Mouse (Mus musculus): Measurements from ENCODE around the gene Tmprss13. TPM values are rescaled to one million over a fixed set of nuclear protein-coding genes. Genes with fewer than 3 reads are reported as not detected.

Gene Tmprss13
- polyA plus RNA-seq, 1 experiment from 2014 or later, result 0.07 TPM

GRCm38 (mm10) chr9:45317635-45318034, 1.3 kb upstream of the Tmprss13 start:
- DNase-seq (no peak), ATAC-seq (ENCODE audit: low FRiP score, low TSS enrichment) (no peak)
- Histone ChIP-seq H3K9me3 (ENCODE audit: control insufficient read depth, low read length) (no peaks in the 10 kb centered on the region), H3K4me2 (ENCODE audit: low read length) (no peak overlapping the region), H3K27me3 (ENCODE audit: control insufficient read depth, insufficient read depth, low read length) (no peaks in the 10 kb centered on the region), H3K9ac (replicated peaks; ENCODE audit: low read length) (no peak overlapping the region), H3K4me3 (replicated peaks; ENCODE audit: low read depth, low read length) (no peak overlapping the region), H3K4me1 (ENCODE audit: control insufficient read depth, insufficient read depth, low read length) (no peaks in the 10 kb centered on the region), H3K27ac (replicated peaks; ENCODE audit: low read depth, low read length) (no peak overlapping the region), H3K36me3 (ENCODE audit: control insufficient read depth, insufficient read depth, low read length) (no peaks in the 10 kb centered on the region)
- 92% methylated on average over 3 of the region's 3 CpGs for WGBS

GRCm38 (mm10) chr9:45321465-45321864, 2.6 kb downstream of the Tmprss13 start:
- Histone ChIP-seq H3K4me3 (replicated peaks; ENCODE audit: low read depth, low read length) (no peak overlapping the region), H3K4me1 (ENCODE audit: control insufficient read depth, insufficient read depth, low read length) (no peaks in the 10 kb centered on the region), H3K27me3 (ENCODE audit: control insufficient read depth, insufficient read depth, low read length) (no peaks in the 10 kb centered on the region), H3K9ac (replicated peaks; ENCODE audit: low read length) (no peak overlapping the region), H3K27ac (replicated peaks; ENCODE audit: low read depth, low read length) (no peak overlapping the region), H3K4me2 (ENCODE audit: low read length) (no peak overlapping the region), H3K9me3 (ENCODE audit: control insufficient read depth, low read length) (no peaks in the 10 kb centered on the region), H3K36me3 (ENCODE audit: control insufficient read depth, insufficient read depth, low read length) (no peaks in the 10 kb centered on the region)
- WGBS, result 80% methylated on average over 6 of the region's 6 CpGs
- ATAC-seq (ENCODE audit: low FRiP score, low TSS enrichment) (no peak), DNase-seq (no peak)

- no peaks in the 10 kb centered on the region for H3K36me3 ChIP-seq (ENCODE audit: control insufficient read depth, insufficient read depth, low read length)
- H3K27me3 ChIP-seq (ENCODE audit: control insufficient read depth, insufficient read depth, low read length), result no peaks in the 10 kb centered on the region
- H3K4me1 ChIP-seq (ENCODE audit: control insufficient read depth, insufficient read depth, low read length), result no peaks in the 10 kb centered on the region
- no peak overlapping the region for H3K9ac ChIP-seq (replicated peaks; ENCODE audit: low read length)
- H3K4me2 ChIP-seq (ENCODE audit: low read length), result no peak overlapping the region
- WGBS, result 85% methylated on average over 4 of the region's 4 CpGs
- H3K4me3 ChIP-seq (replicated peaks; ENCODE audit: low read depth, low read length), result no peak overlapping the region
- H3K9me3 ChIP-seq (ENCODE audit: control insufficient read depth, low read length), result no peaks in the 10 kb centered on the region
- no peak for ATAC-seq (ENCODE audit: low FRiP score, low TSS enrichment)
- H3K27ac ChIP-seq (replicated peaks; ENCODE audit: low read depth, low read length), result no peak overlapping the region
- DNase-seq, result no peak
Measured at GRCm38 (mm10) chr9:45321946-45322430, 3.1 kb downstream of the Tmprss13 start.

GRCm38 (mm10) chr9:45326390-45326789, 7.5 kb downstream of the Tmprss13 start:
- Histone ChIP-seq H3K27me3 (ENCODE audit: control insufficient read depth, insufficient read depth, low read length) (no peaks in the 10 kb centered on the region), H3K4me3 (replicated peaks; ENCODE audit: low read depth, low read length) (no peak overlapping the region), H3K27ac (replicated peaks; ENCODE audit: low read depth, low read length) (no peak overlapping the region), H3K9me3 (ENCODE audit: control insufficient read depth, low read length) (no peaks in the 10 kb centered on the region), H3K9ac (replicated peaks; ENCODE audit: low read length) (no peak overlapping the region), H3K4me1 (ENCODE audit: control insufficient read depth, insufficient read depth, low read length) (no peaks in the 10 kb centered on the region), H3K4me2 (ENCODE audit: low read length) (no peak overlapping the region), H3K36me3 (ENCODE audit: control insufficient read depth, insufficient read depth, low read length) (no peaks in the 10 kb centered on the region)
- ATAC-seq (ENCODE audit: low FRiP score, low TSS enrichment), result no peak
- no peak for DNase-seq
- WGBS, result 93% methylated on average over 9 of the region's 9 CpGs

GRCm38 (mm10) chr9:45328263-45328662, 9.4 kb downstream of the Tmprss13 start:
- 84% methylated on average over 4 of the region's 4 CpGs for WGBS
- H3K27ac ChIP-seq (replicated peaks; ENCODE audit: low read depth, low read length), result no peak overlapping the region
- DNase-seq (no peak), ATAC-seq (ENCODE audit: low FRiP score, low TSS enrichment) (no peak)
- H3K4me3 ChIP-seq (replicated peaks; ENCODE audit: low read depth, low read length), result no peak overlapping the region
- H3K4me2 ChIP-seq (ENCODE audit: low read length), result no peak overlapping the region
- no peak overlapping the region for H3K9ac ChIP-seq (replicated peaks; ENCODE audit: low read length)
- H3K9me3 ChIP-seq (ENCODE audit: control insufficient read depth, low read length), result no peaks in the 10 kb centered on the region
- no peaks in the 10 kb centered on the region for H3K4me1 ChIP-seq (ENCODE audit: control insufficient read depth, insufficient read depth, low read length)
- no peaks in the 10 kb centered on the region for H3K36me3 ChIP-seq (ENCODE audit: control insufficient read depth, insufficient read depth, low read length)
- no peaks in the 10 kb centered on the region for H3K27me3 ChIP-seq (ENCODE audit: control insufficient read depth, insufficient read depth, low read length)

GRCm38 (mm10) chr9:45329577-45329976, 10.7 kb downstream of the Tmprss13 start:
- Histone ChIP-seq H3K27me3 (ENCODE audit: control insufficient read depth, insufficient read depth, low read length) (no peaks in the 10 kb centered on the region), H3K9ac (replicated peaks; ENCODE audit: low read length) (no peak overlapping the region), H3K4me3 (replicated peaks; ENCODE audit: low read depth, low read length) (no peak overlapping the region), H3K4me1 (ENCODE audit: control insufficient read depth, insufficient read depth, low read length) (no peaks in the 10 kb centered on the region), H3K4me2 (ENCODE audit: low read length) (no peak overlapping the region), H3K27ac (replicated peaks; ENCODE audit: low read depth, low read length) (no peak overlapping the region), H3K36me3 (ENCODE audit: control insufficient read depth, insufficient read depth, low read length) (no peaks in the 10 kb centered on the region), H3K9me3 (ENCODE audit: control insufficient read depth, low read length) (no peaks in the 10 kb centered on the region)
- DNase-seq (no peak), ATAC-seq (ENCODE audit: low FRiP score, low TSS enrichment) (no peak)
- 88% methylated on average over 6 of the region's 6 CpGs for WGBS

- Histone ChIP-seq H3K27me3 (ENCODE audit: control insufficient read depth, insufficient read depth, low read length) (no peaks in the 10 kb centered on the region), H3K9ac (replicated peaks; ENCODE audit: low read length) (no peak overlapping the region), H3K4me3 (replicated peaks; ENCODE audit: low read depth, low read length) (no peak overlapping the region), H3K9me3 (ENCODE audit: control insufficient read depth, low read length) (no peaks in the 10 kb centered on the region), H3K4me2 (ENCODE audit: low read length) (no peak overlapping the region), H3K27ac (replicated peaks; ENCODE audit: low read depth, low read length) (no peak overlapping the region), H3K36me3 (ENCODE audit: control insufficient read depth, insufficient read depth, low read length) (no peaks in the 10 kb centered on the region), H3K4me1 (ENCODE audit: control insufficient read depth, insufficient read depth, low read length) (no peaks in the 10 kb centered on the region)
- DNase-seq (no peak), ATAC-seq (ENCODE audit: low FRiP score, low TSS enrichment) (no peak)
- WGBS, result 82% methylated on average over 2 of the region's 2 CpGs
Measured at GRCm38 (mm10) chr9:45337406-45337805, 18.5 kb downstream of the Tmprss13 start.

GRCm38 (mm10) chr9:45343066-45343465, 24.2 kb downstream of the Tmprss13 start:
- WGBS, result 91% methylated on average over 3 of the region's 3 CpGs
- Histone ChIP-seq H3K4me3 (replicated peaks; ENCODE audit: low read depth, low read length) (no peak overlapping the region), H3K36me3 (ENCODE audit: control insufficient read depth, insufficient read depth, low read length) (no peaks in the 10 kb centered on the region), H3K9ac (replicated peaks; ENCODE audit: low read length) (no peak overlapping the region), H3K4me1 (ENCODE audit: control insufficient read depth, insufficient read depth, low read length) (no peaks in the 10 kb centered on the region), H3K27ac (replicated peaks; ENCODE audit: low read depth, low read length) (no peak overlapping the region), H3K4me2 (ENCODE audit: low read length) (no peak overlapping the region), H3K27me3 (ENCODE audit: control insufficient read depth, insufficient read depth, low read length) (no peaks in the 10 kb centered on the region), H3K9me3 (ENCODE audit: control insufficient read depth, low read length) (no peaks in the 10 kb centered on the region)
- no peak for ATAC-seq (ENCODE audit: low FRiP score, low TSS enrichment)
- DNase-seq, result no peak

- WGBS, result 76% methylated on average over 2 of the region's 2 CpGs
- Histone ChIP-seq H3K4me2 (ENCODE audit: low read length) (no peak overlapping the region), H3K4me3 (replicated peaks; ENCODE audit: low read depth, low read length) (no peak overlapping the region), H3K27ac (replicated peaks; ENCODE audit: low read depth, low read length) (no peak overlapping the region), H3K4me1 (ENCODE audit: control insufficient read depth, insufficient read depth, low read length) (no peaks in the 10 kb centered on the region), H3K9ac (replicated peaks; ENCODE audit: low read length) (no peak overlapping the region), H3K36me3 (ENCODE audit: control insufficient read depth, insufficient read depth, low read length) (no peaks in the 10 kb centered on the region), H3K9me3 (ENCODE audit: control insufficient read depth, low read length) (no peaks in the 10 kb centered on the region), H3K27me3 (ENCODE audit: control insufficient read depth, insufficient read depth, low read length) (no peaks in the 10 kb centered on the region)
- DNase-seq (peak; percentile 77), ATAC-seq (ENCODE audit: low FRiP score, low TSS enrichment) (no peak)
Measured at GRCm38 (mm10) chr9:45345516-45345915, 26.6 kb downstream of the Tmprss13 start.
